Mouse (Mus musculus) kidney, adult 2 months (tissue): Measurements from ENCODE around the gene Dusp3. TPM values are rescaled to one million over a fixed set of nuclear protein-coding genes. Genes with fewer than 3 reads are reported as not detected.
A peak's percentile ranks its signal among the peaks of the same experiment; 100 is the strongest.

Experiments
- DNase-seq: peaks from one replicate; pipeline ENCODE4 v3.0.0; 2021
- H3K27ac ChIP-seq: fragments of 200-500 bp; 2 replicates; pipeline ENCODE4 v1.5.1; 2012; ENCODE audit warnings: low read depth, low read length, control low read depth, inconsistent platforms; ENCODE audit not compliant: insufficient read depth
- H3K27me3 ChIP-seq: fragments of 200-500 bp; replicated peaks from 2 replicates; pipeline ENCODE4 v1.6.1; 2012; ENCODE audit warnings: mild to moderate bottlenecking, moderate library complexity, low read length, inconsistent platforms; ENCODE audit not compliant: control insufficient read depth, insufficient read depth
- H3K36me3 ChIP-seq: fragments of 200-500 bp; 2 replicates; pipeline ENCODE4 v1.6.1; 2012; ENCODE audit warnings: mild to moderate bottlenecking, moderate library complexity, low read length, inconsistent platforms; ENCODE audit not compliant: control insufficient read depth, insufficient read depth
- H3K4me1 ChIP-seq: fragments of 200-500 bp; 2 replicates; pipeline ENCODE4 v1.6.1; 2011; ENCODE audit warnings: low read length; ENCODE audit not compliant: control insufficient read depth, insufficient read depth
- H3K4me3 ChIP-seq: fragments of 200-500 bp; 2 replicates; pipeline ENCODE4 v1.5.1; 2011; ENCODE audit warnings: mild to moderate bottlenecking, low read depth, low read length, control low read depth; ENCODE audit not compliant: insufficient read depth
- CTCF ChIP-seq: fragments of 200-500 bp; conservative IDR thresholded peaks from 2 replicates; pipeline ENCODE4 v1.5.1; 2011; ENCODE audit warnings: low read depth, mild to moderate bottlenecking, control low read depth, low read length, moderate library complexity, mixed read lengths; ENCODE audit not compliant: insufficient read depth, insufficient read length
- POLR2A ChIP-seq: fragments of 200-500 bp; IDR thresholded peaks from one replicate; pipeline ENCODE4 v1.6.1; 2011; ENCODE audit warnings: low read depth, low read length, control low read depth
- WGBS: fragments of 180-500 bp; shearing (Covaris S2); methylation state at CpG from one replicate; pipeline ENCODE4 v1.1.7; 2018; 5-methylcytosine and 5-hydroxymethylcytosine counted together
- polyA plus RNA-seq: library from polyadenylated mRNA; depleted of rRNA; stranded (reverse); fragments of >200 nt; gene quantifications from 2 replicates; pipeline ENCODE4 v1.2.3, GENCODE M21; 2012

Gene Dusp3
- polyA plus RNA-seq, 1 experiment = 67.8 TPM

DNA sequence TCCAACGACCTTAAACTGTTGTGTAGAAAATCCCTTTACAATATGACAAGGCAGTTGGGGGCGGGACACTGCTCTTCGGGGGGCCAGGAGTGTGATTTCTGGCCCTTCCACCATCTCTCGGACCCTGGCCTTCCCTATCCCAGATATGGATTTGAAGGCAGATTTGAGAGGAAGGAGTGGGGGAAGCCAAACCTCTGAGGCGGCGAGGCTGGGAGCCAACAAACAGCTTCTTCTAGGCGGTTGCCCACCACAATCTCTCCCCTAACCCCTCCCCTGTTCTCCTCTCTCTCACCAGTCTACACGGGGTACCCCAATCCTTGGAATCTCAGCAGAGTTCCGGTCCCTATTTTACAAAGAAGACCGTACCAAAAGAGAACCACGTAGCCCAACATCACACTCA is 23.8 kb downstream of the Dusp3 start:
- Histone ChIP-seq H3K36me3 (no peaks in the 10 kb centered on the region), H3K27me3 (peaks cover 5% of the 10 kb centered on the region; the same call in 1 of the 2 replicates), H3K27ac (no peak overlapping the region), H3K4me1 (no peaks in the 10 kb centered on the region), H3K4me3 (no peak overlapping the region)
- WGBS = 11% methylated on average over 11 of the region's 11 CpGs
- DNase-seq = no peak
- TF ChIP-seq POLR2A (no peak), CTCF (no peak)

GRCm38 (mm10) chr11:101957476-101957875 is 29.3 kb downstream of the Dusp3 start:
- no peak overlapping the region for H3K27ac ChIP-seq
- no peaks in the 10 kb centered on the region for H3K36me3 ChIP-seq
- DNase-seq = no peak
- TF ChIP-seq CTCF (no peak), POLR2A (no peak)
- no peaks in the 10 kb centered on the region for H3K4me1 ChIP-seq
- WGBS = 64% methylated on average over 5 of the region's 5 CpGs
- no peak overlapping the region for H3K4me3 ChIP-seq
- H3K27me3 ChIP-seq = no peaks in the 10 kb centered on the region

- no peaks in the 10 kb centered on the region for H3K27me3 ChIP-seq
- no peaks in the 10 kb centered on the region for H3K36me3 ChIP-seq
- 0 out of 2 replicates have a peak overlapping the region, but pooled peaks have one; percentile 40 for H3K27ac ChIP-seq
- 42% methylated on average over 4 of the region's 4 CpGs for WGBS
- H3K4me3 ChIP-seq = no peak overlapping the region
- no peaks in the 10 kb centered on the region for H3K4me1 ChIP-seq
- TF ChIP-seq CTCF = no peak
- no peak for TF ChIP-seq POLR2A
- DNase-seq = no peak
Observed at GRCm38 (mm10) chr11:101953441-101953840, 33.4 kb downstream of the Dusp3 start.

- Histone ChIP-seq H3K4me1 (no peaks in the 10 kb centered on the region), H3K36me3 (no peaks in the 10 kb centered on the region), H3K4me3 (no peak overlapping the region), H3K27ac (peak overlapping the region; percentile 40; the same call in 1 of the 2 replicates), H3K27me3 (no peaks in the 10 kb centered on the region)
- DNase-seq = peak; percentile 91
- 35% methylated on average over 24 of the region's 24 CpGs for WGBS
- no peak for TF ChIP-seq CTCF
- no peak for TF ChIP-seq POLR2A
Observed at GRCm38 (mm10) chr11:101952541-101953341, 34.1 kb downstream of the Dusp3 start.

DNA sequence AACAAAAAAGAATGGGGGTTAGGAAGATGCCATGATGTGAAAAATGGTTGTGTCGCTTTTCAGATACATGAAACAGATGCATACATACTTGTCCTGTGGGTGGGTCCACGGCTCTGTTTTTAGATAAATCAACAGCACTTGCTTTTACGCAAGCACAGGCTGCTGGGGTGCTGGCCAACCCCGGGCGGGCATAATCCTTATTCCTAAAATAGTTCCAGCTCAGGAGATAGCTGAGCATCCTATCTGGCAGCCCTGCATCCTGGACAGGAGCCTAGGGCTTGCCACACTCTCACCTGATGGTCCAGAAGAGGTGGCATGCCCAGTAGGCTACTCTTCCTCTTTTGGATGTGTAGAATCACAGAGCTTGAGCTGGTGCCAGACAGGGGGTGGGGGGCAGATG is 36.8 kb downstream of the Dusp3 start:
- 94% methylated on average over 5 of the region's 5 CpGs for WGBS
- H3K4me1 ChIP-seq = no peaks in the 10 kb centered on the region
- no peak for DNase-seq
- no peaks in the 10 kb centered on the region for H3K36me3 ChIP-seq
- TF ChIP-seq CTCF (no peak), POLR2A (no peak)
- no peak overlapping the region for H3K4me3 ChIP-seq
- no peaks in the 10 kb centered on the region for H3K27me3 ChIP-seq
- no peak overlapping the region for H3K27ac ChIP-seq

- TF ChIP-seq POLR2A (no peak), CTCF (no peak)
- Histone ChIP-seq H3K4me3 (no peak overlapping the region), H3K4me1 (no peaks in the 10 kb centered on the region), H3K27ac (no peak overlapping the region), H3K36me3 (no peaks in the 10 kb centered on the region), H3K27me3 (no peaks in the 10 kb centered on the region)
- whole genome bisulfite sequencing = 35% methylated on average over 5 of the region's 5 CpGs
- DNase-seq = no peak
Observed at GRCm38 (mm10) chr11:101946525-101946924, 40.3 kb downstream of the Dusp3 start.

GRCm38 (mm10) chr11:101943055-101943454 is 43.8 kb downstream of the Dusp3 start:
- 67% methylated on average over 3 of the region's 3 CpGs for WGBS
- Histone ChIP-seq H3K27me3 (no peaks in the 10 kb centered on the region), H3K4me3 (no peak overlapping the region), H3K27ac (no peak overlapping the region), H3K36me3 (no peaks in the 10 kb centered on the region), H3K4me1 (no peaks in the 10 kb centered on the region)
- no peak for DNase-seq
- TF ChIP-seq POLR2A = no peak
- TF ChIP-seq CTCF = no peak
